8 mouse cellular contexts compared by ENCODE assay signal in the genomic region with DNA sequence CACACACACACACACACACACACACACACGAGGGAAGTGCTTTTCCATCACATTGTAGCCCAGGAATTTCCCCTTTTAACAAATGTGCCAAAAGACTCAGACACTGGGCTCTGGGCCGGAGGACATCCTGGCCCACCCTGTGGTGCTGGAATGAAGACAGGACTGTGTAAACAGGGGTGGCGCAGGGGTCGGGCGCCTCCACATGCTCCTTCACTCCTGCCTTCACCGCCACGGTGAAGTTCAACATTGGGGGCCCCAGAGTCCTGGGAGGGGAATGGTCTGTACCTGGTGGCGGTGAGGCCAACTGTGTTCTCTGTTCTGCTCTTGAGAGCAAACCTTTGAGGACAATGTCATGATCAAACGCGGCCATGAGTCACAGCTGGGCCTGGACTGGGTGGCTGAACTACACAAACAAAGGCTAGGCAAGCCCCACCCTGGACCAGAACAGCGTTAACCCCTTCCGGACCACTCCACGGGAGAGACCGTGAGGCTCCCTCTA. TPM values are rescaled to one million over a fixed set of nuclear protein-coding genes. Genes with fewer than 3 reads are reported as not detected.
DNase-seq lines count a peak whose midpoint lies in the region; ATAC-seq and TF ChIP-seq lines count a peak whose summit lies in the region.

No protein-coding gene starts in this region.

- 0 out of 2 replicates have a peak overlapping the region, but pooled peaks have one; percentile 6 for H3K27ac ChIP-seq in forebrain, embryonic 10.5 days
- no peak overlapping the region for H3K27ac ChIP-seq in forebrain, embryonic 11.5 days (ENCODE audit: low read depth, low read length)
- H3K27ac ChIP-seq in heart, adult 2 months = peak overlapping the region; percentile 97
- H3K27ac ChIP-seq in lung, embryonic 16.5 days (ENCODE audit: low read length) = peak overlapping the region; percentile 96

- no peak overlapping the region for H3K4me3 ChIP-seq in forebrain, embryonic 10.5 days
- no peak overlapping the region for H3K4me3 ChIP-seq in forebrain, embryonic 11.5 days (ENCODE audit: low read depth, low read length)
- H3K4me3 ChIP-seq in heart, adult 2 months = 0 out of 2 replicates have a peak overlapping the region, but pooled peaks have one; percentile 22
- peak overlapping the region; percentile 13 for H3K4me3 ChIP-seq in lung, embryonic 16.5 days (ENCODE audit: low read length)

- peak; percentile 83 for TF ChIP-seq EP300 in heart, adult 2 months (IDR thresholded peaks at IDR 0.05; ENCODE audit: insufficient read depth, low read depth, low read length)

- TF ChIP-seq CTCF in heart, adult 2 months (IDR thresholded peaks at IDR 0.05) = no peak

- 80% methylated on average over 14 of the region's 14 CpGs for WGBS in forebrain, embryonic 10.5 days
- WGBS in forebrain, embryonic 11.5 days = 72% methylated on average over 14 of the region's 14 CpGs
- WGBS in heart, adult 2 months = 29% methylated on average over 14 of the region's 14 CpGs
- 9% methylated on average over 14 of the region's 14 CpGs for WGBS in lung, embryonic 16.5 days

- no peaks in the 10 kb centered on the region for H3K9me3 ChIP-seq in forebrain, embryonic 10.5 days
- H3K9me3 ChIP-seq in forebrain, embryonic 11.5 days (ENCODE audit: control insufficient read depth, low read length) = no peaks in the 10 kb centered on the region
- no peaks in the 10 kb centered on the region for H3K9me3 ChIP-seq in lung, embryonic 16.5 days (ENCODE audit: control insufficient read depth, low read length)

- H3K4me1 ChIP-seq in forebrain, embryonic 10.5 days = peaks cover 25% of the 10 kb centered on the region
- no peaks in the 10 kb centered on the region for H3K4me1 ChIP-seq in forebrain, embryonic 11.5 days (replicated peaks; ENCODE audit: control insufficient read depth, insufficient read depth, low read length)
- H3K4me1 ChIP-seq in heart, adult 2 months (ENCODE audit: control insufficient read depth, insufficient read depth, low read length) = peaks cover 26% of the 10 kb centered on the region
- peaks cover 26% of the 10 kb centered on the region for H3K4me1 ChIP-seq in lung, embryonic 16.5 days (replicated peaks; ENCODE audit: control insufficient read depth, insufficient read depth, low read length)

- peaks cover 91% of the 10 kb centered on the region for H3K36me3 ChIP-seq in forebrain, embryonic 10.5 days (replicated peaks)
- H3K36me3 ChIP-seq in forebrain, embryonic 11.5 days (ENCODE audit: control insufficient read depth, insufficient read depth, low read length) = no peaks in the 10 kb centered on the region; the same call in 1 of the 2 replicates
- H3K36me3 ChIP-seq in heart, adult 2 months (ENCODE audit: control insufficient read depth, insufficient read depth, low read length) = peaks cover 4% of the 10 kb centered on the region
- H3K36me3 ChIP-seq in lung, embryonic 16.5 days (ENCODE audit: control insufficient read depth, insufficient read depth, low read length) = peaks cover 17% of the 10 kb centered on the region

- intact Hi-C loops in heart, adult 2 months (cut with DNase I) = loop anchor here (5.0 kb wide), 1 partner anchor 41 kb away; the partner anchor contains the start of gene Pla2g6

- DNase-seq in forebrain, embryonic 10.5 days (ENCODE audit: extremely low spot score, low spot score) = no peak
- DNase-seq in forebrain, embryonic 11.5 days (ENCODE audit: low spot score) = no peak
- DNase-seq in heart, adult 2 months = peak; percentile 81 to 85
- DNase-seq in kidney, adult 8-10 months = peak; percentile 35 to 53
- no peak for DNase-seq in c-Kit-positive CD71-positive TER-119-positive erythroid progenitor cells, embryonic 14.5 days (ENCODE audit: low spot score)
- no peak for DNase-seq in left cerebral cortex, adult 18-20 months (ENCODE audit: low spot score in 2 of 2)
- no peak for DNase-seq in testis, postnatal 10 days (ENCODE audit: low spot score)

- no peaks in the 10 kb centered on the region for H3K27me3 ChIP-seq in forebrain, embryonic 10.5 days (ENCODE audit: poor library complexity, severe bottlenecking)
- no peaks in the 10 kb centered on the region for H3K27me3 ChIP-seq in forebrain, embryonic 11.5 days (ENCODE audit: control insufficient read depth, insufficient read depth, low read length)
- no peaks in the 10 kb centered on the region for H3K27me3 ChIP-seq in heart, adult 2 months (ENCODE audit: control insufficient read depth, insufficient read depth, low read length)
- no peaks in the 10 kb centered on the region for H3K27me3 ChIP-seq in lung, embryonic 16.5 days (ENCODE audit: control insufficient read depth, insufficient read depth, low read depth, low read length)

- no peaks in the 10 kb centered on the region for H3K79me2 ChIP-seq in heart, adult 2 months (replicated peaks; ENCODE audit: control insufficient read depth, insufficient read depth, low read length)

- peak; percentile 47; the same call in 1 of the 2 replicates for TF ChIP-seq POLR2A in heart, adult 2 months (IDR thresholded peaks at IDR 0.05; ENCODE audit: insufficient read depth, low read depth, low read length)

- no peak overlapping the region for H3K4me2 ChIP-seq in forebrain, embryonic 11.5 days (ENCODE audit: low read depth, low read length, severe bottlenecking)
- peak overlapping the region; percentile 35 for H3K4me2 ChIP-seq in lung, embryonic 16.5 days (ENCODE audit: low read depth, low read length)

- no peak overlapping the region for H3K9ac ChIP-seq in forebrain, embryonic 11.5 days (ENCODE audit: low read length)
- H3K9ac ChIP-seq in heart, adult 2 months (ENCODE audit: low read depth, low read length) = peak overlapping the region; percentile 60
- H3K9ac ChIP-seq in lung, embryonic 16.5 days (ENCODE audit: low read length) = peak overlapping the region; percentile 51

- ATAC-seq in forebrain, embryonic 11.5 days (replicated peaks; ENCODE audit: low FRiP score) = no peak
- peak; percentile 92 for ATAC-seq in lung, embryonic 16.5 days (ENCODE audit: low read depth)

RNA-seq across cellular contexts. Expression of gene Maff, which starts 21.9 kb away (rescaled TPM):
- polyA plus RNA-seq in forebrain, embryonic 10.5 days (2016; fragmentation: Nextera tagmentation; extraction: Ambion mirVana) = 1.5 and 1.6 TPM in 2 replicates
- 1.5 TPM in 2 replicates for polyA plus RNA-seq in forebrain, embryonic 11.5 days (2014; fragmentation: Nextera tagmentation; extraction: Ambion mirVana)
- total RNA-seq in heart, adult 2 months (2021) = 10 to 100 TPM in 1 of 2 experiments, 1 to 10 TPM in 1; 9.3 to 13.7 TPM
- 3.4 and 4.3 TPM in 2 replicates for polyA plus RNA-seq in heart, adult 2 months (2012; rRNA removed)
- polyA plus RNA-seq in lung, embryonic 16.5 days (2015; fragmentation: Nextera tagmentation; extraction: Ambion mirVana) = 5.2 and 6.5 TPM in 2 replicates
- 1 to 10 TPM; 1.8 to 2.8 TPM for total RNA-seq in left cerebral cortex, adult 18-20 months (2021)

RNA-seq across cellular contexts. Expression of gene Tmem184b, which starts 35.0 kb away (rescaled TPM):
- polyA plus RNA-seq in forebrain, embryonic 10.5 days (2016; fragmentation: Nextera tagmentation; extraction: Ambion mirVana) = 50.0 and 56.1 TPM in 2 replicates
- 52.3 and 55.2 TPM in 2 replicates for polyA plus RNA-seq in forebrain, embryonic 11.5 days (2014; fragmentation: Nextera tagmentation; extraction: Ambion mirVana)
- 10 to 100 TPM; 38.7 to 42.9 TPM for total RNA-seq in heart, adult 2 months (2021)
- polyA plus RNA-seq in heart, adult 2 months (2012; rRNA removed) = 83.1 and 84.2 TPM in 2 replicates
- polyA plus RNA-seq in lung, embryonic 16.5 days (2015; fragmentation: Nextera tagmentation; extraction: Ambion mirVana) = 71.1 and 78.2 TPM in 2 replicates
- total RNA-seq in left cerebral cortex, adult 18-20 months (2021) = 10 to 100 TPM; 71.3 to 74.8 TPM

RNA-seq across cellular contexts. Expression of gene Pla2g6, which starts 40.2 kb away (rescaled TPM):
- polyA plus RNA-seq in forebrain, embryonic 10.5 days (2016; fragmentation: Nextera tagmentation; extraction: Ambion mirVana) = 20.9 and 22.8 TPM in 2 replicates
- polyA plus RNA-seq in forebrain, embryonic 11.5 days (2014; fragmentation: Nextera tagmentation; extraction: Ambion mirVana) = 20.8 and 22.3 TPM in 2 replicates
- total RNA-seq in heart, adult 2 months (2021) = 10 to 100 TPM; 10.7 to 11.0 TPM
- polyA plus RNA-seq in heart, adult 2 months (2012; rRNA removed) = 11.7 and 14.0 TPM in 2 replicates
- polyA plus RNA-seq in lung, embryonic 16.5 days (2015; fragmentation: Nextera tagmentation; extraction: Ambion mirVana) = 20.1 and 22.4 TPM in 2 replicates
- 10 to 100 TPM; 18.4 to 21.2 TPM for total RNA-seq in left cerebral cortex, adult 18-20 months (2021)

Comparison
In these comparisons a context has a peak if more than half of its experiments do, and no peak if none do; other contexts are left out.
1. DNase-seq: peak in heart, adult 2 months (2 of 2) and kidney, adult 8-10 months (2 of 2); none in forebrain, embryonic 10.5 days (single experiment), forebrain, embryonic 11.5 days (single experiment), c-Kit-positive CD71-positive TER-119-positive erythroid progenitor cells, embryonic 14.5 days (single experiment), left cerebral cortex, adult 18-20 months (0 of 2) and testis, postnatal 10 days (single experiment).
2. H3K4me3 ChIP-seq: peak in heart, adult 2 months (single experiment) and lung, embryonic 16.5 days (single experiment); none in forebrain, embryonic 10.5 days (single experiment) and forebrain, embryonic 11.5 days (single experiment).